Mouse (Mus musculus) intestine, postnatal 0 days (tissue): Measurements from ENCODE around the gene Por. TPM values are rescaled to one million over a fixed set of nuclear protein-coding genes. Genes with fewer than 3 reads are reported as not detected.
A peak's percentile ranks its signal among the peaks of the same experiment; 100 is the strongest.

Experiments used
- ATAC-seq: fragments of 200-750 bp; cut with Nextera tagmentation; 2 replicates; pipeline ENCODE4 v1.8.0; 2017; ENCODE audit warnings: mild to moderate bottlenecking, moderate TSS enrichment, moderate library complexity
- H3K27ac ChIP-seq: fragments of 300-500 bp; sonication (generic); 2 replicates; pipeline ENCODE4 v1.5.1; 2014; ENCODE audit warnings: mild to moderate bottlenecking, low read depth, low read length, moderate library complexity
- H3K27me3 ChIP-seq: fragments of 300-500 bp; sonication (generic); replicated peaks from 2 replicates; pipeline ENCODE4 v1.6.1; 2014; ENCODE audit warnings: low read length, mixed read lengths; ENCODE audit not compliant: control insufficient read depth, insufficient read depth
- H3K36me3 ChIP-seq: fragments of 300-500 bp; sonication (generic); 2 replicates; pipeline ENCODE4 v1.6.1; 2014; ENCODE audit warnings: mild to moderate bottlenecking, moderate library complexity; ENCODE audit not compliant: control insufficient read depth, insufficient read depth
- H3K4me1 ChIP-seq: fragments of 300-500 bp; sonication (generic); replicated peaks from 2 replicates; pipeline ENCODE4 v1.6.1; 2014; ENCODE audit warnings: antibody characterized with exemption, low read length, mixed read lengths; ENCODE audit not compliant: control insufficient read depth, insufficient read depth
- H3K4me2 ChIP-seq: fragments of 300-500 bp; sonication (generic); replicated peaks from 2 replicates; pipeline ENCODE4 v1.6.1; 2014; ENCODE audit warnings: low read depth, mild to moderate bottlenecking, moderate library complexity
- H3K4me3 ChIP-seq: fragments of 300-500 bp; sonication (generic); 2 replicates; pipeline ENCODE4 v1.5.1; 2014; ENCODE audit warnings: low read depth, low read length
- H3K9ac ChIP-seq: fragments of 300-500 bp; sonication (generic); 2 replicates; pipeline ENCODE4 v1.6.1; 2014; ENCODE audit warnings: mild to moderate bottlenecking, low read depth, low read length
- H3K9me3 ChIP-seq: fragments of 300-500 bp; sonication (generic); 2 replicates; pipeline ENCODE4 v1.6.1; 2016; ENCODE audit warnings: mixed run types; ENCODE audit not compliant: control insufficient read depth
- CTCF ChIP-seq: sonication (generic); IDR thresholded peaks from 2 replicates; pipeline ENCODE4 v1.5.1; 2016; ENCODE audit warnings: low read depth, mild to moderate bottlenecking, control low read depth, antibody characterized with exemption, moderate library complexity
- WGBS: fragments of 180-500 bp; shearing (Covaris S2); extraction: QIAGEN DNeasy Blood & Tissue Kit; methylation state at CpG from one replicate; pipeline ENCODE4 v1.1.7; 2014; 5-methylcytosine and 5-hydroxymethylcytosine counted together
- polyA plus RNA-seq: library from polyadenylated mRNA; unstranded; fragments of >200 nt; fragmentation: Nextera tagmentation; extraction: Ambion mirVana; gene quantifications from 2 replicates; pipeline ENCODE4 v1.2.1, GENCODE M21; 2015

Gene Por
- polyA plus RNA-seq, 1 experiment from 2014 or later, result 91.7 TPM

- no peaks in the 10 kb centered on the region for H3K27me3 ChIP-seq
- WGBS, result 81% methylated on average over 7 of the region's 7 CpGs
- no peaks in the 10 kb centered on the region for H3K36me3 ChIP-seq
- no peak overlapping the region for H3K9ac ChIP-seq
- no peaks in the 10 kb centered on the region for H3K4me1 ChIP-seq
- no peak for ATAC-seq
- no peak overlapping the region for H3K27ac ChIP-seq
- H3K9me3 ChIP-seq, result no peaks in the 10 kb centered on the region
- no peak overlapping the region for H3K4me2 ChIP-seq
- no peak for TF ChIP-seq CTCF
- H3K4me3 ChIP-seq, result no peak overlapping the region
These were observed 9.3 kb upstream of the Por start for GRCm38 (mm10) chr5:135660535-135660934.

GRCm38 (mm10) chr5:135666890-135667289, 2.9 kb upstream of the Por start:
- Histone ChIP-seq H3K4me1 (0 out of 2 replicates have a peak, but pooled peaks cover 3% of the 10 kb centered on the region), H3K9me3 (no peaks in the 10 kb centered on the region), H3K4me2 (no peak overlapping the region), H3K9ac (no peak overlapping the region), H3K27ac (no peak overlapping the region), H3K36me3 (no peaks in the 10 kb centered on the region), H3K27me3 (no peaks in the 10 kb centered on the region), H3K4me3 (no peak overlapping the region)
- no peak for ATAC-seq
- WGBS, result 70% methylated on average over 5 of the region's 5 CpGs
- no peak for TF ChIP-seq CTCF

GRCm38 (mm10) chr5:135668071-135668470, 1.8 kb upstream of the Por start:
- Histone ChIP-seq H3K4me2 (no peak overlapping the region), H3K4me1 (peaks cover 3% of the 10 kb centered on the region), H3K4me3 (no peak overlapping the region), H3K9ac (no peak overlapping the region), H3K9me3 (no peaks in the 10 kb centered on the region), H3K27ac (no peak overlapping the region), H3K27me3 (no peaks in the 10 kb centered on the region), H3K36me3 (no peaks in the 10 kb centered on the region)
- WGBS, result 88% methylated on average over 7 of the region's 7 CpGs
- TF ChIP-seq CTCF, result no peak
- ATAC-seq, result no peak

- TF ChIP-seq CTCF, result no peak
- peaks cover 9% of the 10 kb centered on the region for H3K4me1 ChIP-seq
- no peak for ATAC-seq
- no peak overlapping the region for H3K4me3 ChIP-seq
- WGBS, result 56% methylated on average over 2 of the region's 2 CpGs
- no peaks in the 10 kb centered on the region for H3K9me3 ChIP-seq
- no peaks in the 10 kb centered on the region for H3K36me3 ChIP-seq
- H3K9ac ChIP-seq, result no peak overlapping the region
- H3K27ac ChIP-seq, result no peak overlapping the region
- no peak overlapping the region for H3K4me2 ChIP-seq
- no peaks in the 10 kb centered on the region for H3K27me3 ChIP-seq
These were observed 1.0 kb downstream of the Por start for GRCm38 (mm10) chr5:135670881-135671280.

GRCm38 (mm10) chr5:135672509-135672908, 2.7 kb downstream of the Por start:
- Histone ChIP-seq H3K4me3 (no peak overlapping the region), H3K27ac (no peak overlapping the region), H3K9me3 (no peaks in the 10 kb centered on the region), H3K9ac (no peak overlapping the region), H3K4me1 (peaks cover 9% of the 10 kb centered on the region), H3K27me3 (no peaks in the 10 kb centered on the region), H3K4me2 (no peak overlapping the region), H3K36me3 (no peaks in the 10 kb centered on the region)
- ATAC-seq, result no peak
- no peak for TF ChIP-seq CTCF
- 63% methylated on average over 4 of the region's 4 CpGs for whole genome bisulfite sequencing

- ATAC-seq, result no peak
- H3K27ac ChIP-seq, result no peak overlapping the region
- peaks cover 9% of the 10 kb centered on the region for H3K4me1 ChIP-seq
- no peaks in the 10 kb centered on the region for H3K27me3 ChIP-seq
- H3K36me3 ChIP-seq, result no peaks in the 10 kb centered on the region
- H3K4me3 ChIP-seq, result no peak overlapping the region
- no peak overlapping the region for H3K4me2 ChIP-seq
- no peak overlapping the region for H3K9ac ChIP-seq
- 49% methylated on average over 5 of the region's 5 CpGs for WGBS
- H3K9me3 ChIP-seq, result no peaks in the 10 kb centered on the region
- TF ChIP-seq CTCF, result no peak
These were observed 3.1 kb downstream of the Por start for GRCm38 (mm10) chr5:135672980-135673379.

- WGBS, result 20% methylated on average over 3 of the region's 3 CpGs
- ATAC-seq, result peak; percentile 66
- no peaks in the 10 kb centered on the region for H3K9me3 ChIP-seq
- H3K27ac ChIP-seq, result no peak overlapping the region
- no peak overlapping the region for H3K9ac ChIP-seq
- H3K27me3 ChIP-seq, result no peaks in the 10 kb centered on the region
- no peak for TF ChIP-seq CTCF
- H3K36me3 ChIP-seq, result no peaks in the 10 kb centered on the region
- H3K4me1 ChIP-seq, result peaks cover 9% of the 10 kb centered on the region
- H3K4me3 ChIP-seq, result no peak overlapping the region
- H3K4me2 ChIP-seq, result no peak overlapping the region
These were observed 4.5 kb downstream of the Por start for GRCm38 (mm10) chr5:135674349-135674775.
